Mouse (Mus musculus) embryonic fibroblast, embryonic 13.5 days (primary cell): ENCODE data around the gene Cavin2.

Experiments
- CTCF ChIP-seq: IDR thresholded peaks from 2 replicates; pipeline ENCODE4 v1.5.1; 2011; ENCODE audit warnings: mild to moderate bottlenecking, control low read depth, low read length, moderate library complexity, borderline replicate concordance; ENCODE audit not compliant: insufficient read depth
- POLR2A ChIP-seq: IDR thresholded peaks from 2 replicates; pipeline ENCODE4 v1.6.1; 2011; ENCODE audit warnings: low read depth, mild to moderate bottlenecking, control low read depth, low read length, moderate library complexity

DNA sequence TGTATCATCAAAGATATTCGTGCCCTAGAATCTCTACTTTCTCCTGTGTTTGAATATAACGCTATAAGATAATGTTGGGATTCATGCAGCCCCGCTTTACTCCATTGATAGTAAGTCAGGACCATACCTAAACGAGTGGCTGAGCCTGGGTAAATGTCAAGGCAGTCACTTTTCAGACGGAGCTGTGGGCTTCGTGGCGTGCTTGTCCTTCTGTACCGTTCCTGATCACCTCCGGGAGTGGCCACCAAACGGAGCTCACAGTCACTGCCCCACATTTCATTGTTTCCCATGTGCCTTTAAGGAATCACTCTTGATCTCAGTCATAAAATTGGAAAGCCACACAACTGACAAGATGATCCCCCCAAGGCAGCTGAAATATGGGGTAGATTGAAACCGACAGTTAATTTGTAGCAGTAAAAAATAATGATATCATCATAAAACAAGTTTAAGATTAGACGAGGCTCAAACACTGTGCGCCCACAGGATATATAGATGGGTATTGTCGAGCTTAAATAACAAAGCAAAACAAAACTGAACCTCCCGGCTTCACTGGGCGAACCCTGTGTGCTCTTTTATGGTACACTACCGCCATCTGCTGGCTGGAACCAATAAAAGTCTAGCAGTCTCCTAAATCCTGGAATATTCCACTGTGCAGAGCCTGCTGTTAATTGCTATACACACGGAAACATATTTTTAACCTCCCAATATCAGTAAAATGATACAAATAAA is 44.8 kb downstream of the Cavin2 start:
- TF ChIP-seq CTCF (peak; percentile 10; the same call in 1 of the 2 replicates), POLR2A (peak; percentile 28; the same call in 1 of the 2 replicates)
